Mouse (Mus musculus): ENCODE measurements around the gene Creb3l1. TPM values are rescaled to one million over a fixed set of nuclear protein-coding genes. Genes with fewer than 3 reads are reported as not detected.

Creb3l1 gene
- total RNA-seq, 2 experiments from 2014 or later: 4.0 to 4.6 TPM

DNA sequence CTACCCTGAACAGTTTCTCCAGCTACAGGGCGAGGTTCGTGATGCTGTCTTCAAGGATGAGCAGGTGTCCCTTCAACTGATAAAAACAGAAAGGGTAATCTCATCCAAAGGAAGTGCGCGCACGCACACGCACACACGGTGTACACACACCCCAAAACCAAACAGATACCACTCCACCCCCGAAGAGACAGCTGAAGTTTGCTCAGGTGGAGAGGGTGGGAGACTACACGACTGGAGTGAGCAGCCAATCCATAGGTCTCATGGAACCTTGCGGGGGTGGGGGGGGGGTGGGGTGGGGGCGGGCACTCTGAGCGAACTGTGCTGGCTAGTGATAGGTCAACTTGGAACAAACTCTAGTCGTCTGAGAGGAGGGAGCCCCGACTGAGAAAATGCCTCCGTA lies 17.2 kb upstream of the Creb3l1 start:
- DNase-seq (ENCODE audit: extremely low spot score in 1 of 2, low spot score in 1 of 2): no peak

DNA sequence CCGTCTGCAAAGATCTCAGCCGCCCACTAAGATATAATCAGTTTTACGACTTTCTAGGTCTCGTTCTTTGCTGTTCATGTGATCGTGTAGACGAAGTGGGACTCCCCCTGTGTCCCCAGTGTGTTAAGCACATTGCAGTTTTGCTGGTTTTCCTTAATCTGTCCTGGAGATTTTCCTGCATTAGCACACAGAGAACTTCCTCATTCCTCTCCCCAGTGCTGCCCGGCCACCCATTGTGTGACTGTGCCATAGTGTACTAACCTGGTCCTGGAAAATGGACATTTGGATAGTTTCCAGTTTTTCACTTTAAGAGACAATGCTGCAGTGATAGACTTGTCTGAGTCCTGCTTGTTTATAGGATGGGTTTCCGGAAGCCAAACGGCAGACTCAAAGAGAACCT lies 10.0 kb upstream of the Creb3l1 start:
- no peak for DNase-seq (ENCODE audit: extremely low spot score in 1 of 2, low spot score in 1 of 2)

DNA sequence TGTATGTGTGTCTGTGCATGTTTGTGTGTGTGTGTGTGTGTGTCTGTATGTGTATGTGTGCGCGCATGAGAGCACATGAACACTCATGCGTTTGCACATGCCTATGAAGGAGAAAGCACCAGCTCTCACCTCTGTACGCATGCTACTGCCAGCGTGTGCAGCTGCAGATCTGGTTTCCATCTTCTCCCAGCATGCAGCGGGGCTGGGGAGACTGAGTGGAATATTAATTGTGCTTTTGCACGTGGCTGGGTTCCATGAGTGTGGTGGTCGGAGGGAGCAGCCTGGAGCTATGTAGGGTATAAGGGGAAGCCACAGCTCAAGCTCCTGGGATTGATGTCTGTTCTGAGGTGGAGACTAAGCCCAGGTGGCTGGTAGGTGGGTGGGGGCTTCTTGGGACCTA lies 6.3 kb upstream of the Creb3l1 start:
- no peak for DNase-seq (ENCODE audit: extremely low spot score in 1 of 2, low spot score in 1 of 2)

DNA sequence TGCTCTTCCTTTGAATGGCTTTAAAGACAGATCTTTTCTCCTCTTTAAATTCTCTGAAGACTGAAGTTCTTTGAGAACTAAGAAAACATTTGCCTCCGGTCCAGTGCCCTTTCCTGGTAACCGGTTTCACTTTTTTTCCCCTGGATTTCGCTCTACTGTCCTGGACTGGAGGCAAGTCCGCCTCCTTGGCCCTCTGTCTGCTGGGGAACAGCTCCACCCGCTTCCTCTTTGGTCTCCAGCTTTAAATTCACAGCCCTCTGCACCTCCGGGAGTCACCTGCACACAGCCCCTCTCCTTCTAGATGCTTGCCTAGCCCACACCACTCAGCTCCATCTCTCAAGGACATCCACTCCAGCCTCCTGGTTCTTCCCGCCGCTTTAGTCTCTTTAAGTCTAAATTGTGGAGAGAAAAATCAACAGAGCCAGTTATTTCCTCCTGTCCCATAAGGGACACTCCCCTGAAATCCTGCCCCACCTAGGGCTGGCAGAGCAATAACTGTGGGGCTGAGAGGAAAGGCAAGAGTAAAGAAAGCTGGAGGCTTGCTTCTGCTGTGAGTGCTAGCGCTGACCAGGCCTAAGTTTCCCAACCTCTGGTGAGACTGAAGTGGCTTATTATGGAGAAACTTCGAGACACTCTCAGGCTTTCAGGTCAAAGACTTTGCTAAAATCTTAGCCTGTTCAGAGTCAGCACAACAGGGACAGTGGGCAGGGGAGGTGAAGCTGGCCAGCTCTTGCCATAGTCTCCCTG lies 5.3 kb upstream of the Creb3l1 start:
- DNase-seq (ENCODE audit: extremely low spot score in 1 of 2, low spot score in 1 of 2): no peak

DNA sequence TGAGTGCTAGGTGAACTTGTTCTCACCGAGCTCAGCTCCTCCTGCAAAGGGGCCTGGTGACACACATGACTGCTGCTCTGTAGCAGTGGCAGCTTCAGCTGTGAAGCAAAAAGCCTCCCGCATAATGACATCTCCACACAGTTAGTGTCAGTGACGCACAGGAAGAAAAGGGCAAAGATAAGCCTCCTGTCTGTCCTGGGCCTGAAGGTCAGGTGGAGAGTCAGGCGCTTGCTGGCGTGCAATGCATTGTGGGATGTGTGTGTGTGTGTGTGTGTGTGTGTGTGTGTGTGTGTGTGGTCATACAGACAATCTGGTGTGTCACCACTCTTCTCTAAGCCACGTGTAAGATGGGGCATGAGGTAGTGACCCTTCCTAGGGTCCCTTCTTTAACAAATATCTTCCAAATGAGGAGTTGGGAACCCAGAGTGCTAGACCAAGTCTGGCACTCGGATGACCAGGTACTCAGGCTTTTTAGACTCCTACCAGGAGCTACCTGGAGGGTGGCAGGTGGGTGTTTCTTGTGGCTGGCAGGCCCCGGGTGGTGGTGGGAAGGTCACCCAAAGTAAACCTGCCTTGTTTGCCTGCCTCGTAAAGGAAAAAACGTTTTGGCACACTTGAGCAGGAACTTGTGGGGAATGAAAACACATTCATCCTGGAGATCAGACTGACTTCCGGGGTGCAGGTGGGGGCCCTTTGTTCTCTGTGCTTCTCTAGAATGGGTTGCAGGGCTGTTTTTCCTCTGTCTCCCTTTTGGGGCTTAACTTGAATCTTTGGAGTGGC lies 3.7 kb upstream of the Creb3l1 start:
- DNase-seq (ENCODE audit: extremely low spot score in 1 of 2, low spot score in 1 of 2): no peak

DNA sequence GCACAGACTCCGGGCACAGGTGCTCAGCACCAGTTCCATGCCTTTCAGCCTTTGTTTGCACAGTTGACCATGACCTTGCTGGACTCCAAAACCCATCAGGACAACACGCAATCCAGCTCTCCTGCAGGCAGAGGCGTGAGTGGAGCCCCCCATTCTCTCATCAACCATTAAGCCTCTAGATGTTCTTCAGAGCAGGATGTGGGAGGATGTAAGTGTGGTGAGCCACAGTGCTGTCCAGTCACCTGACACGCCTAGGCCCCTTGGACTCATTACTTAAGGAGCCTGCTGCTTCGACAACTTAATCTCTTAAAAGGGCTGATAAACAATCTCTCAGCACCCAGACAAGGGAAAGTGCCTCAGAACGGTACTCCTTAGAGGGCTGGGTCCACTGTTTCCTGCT lies 1.7 kb upstream of the Creb3l1 start:
- DNase-seq (ENCODE audit: extremely low spot score in 1 of 2, low spot score in 1 of 2): no peak

DNA sequence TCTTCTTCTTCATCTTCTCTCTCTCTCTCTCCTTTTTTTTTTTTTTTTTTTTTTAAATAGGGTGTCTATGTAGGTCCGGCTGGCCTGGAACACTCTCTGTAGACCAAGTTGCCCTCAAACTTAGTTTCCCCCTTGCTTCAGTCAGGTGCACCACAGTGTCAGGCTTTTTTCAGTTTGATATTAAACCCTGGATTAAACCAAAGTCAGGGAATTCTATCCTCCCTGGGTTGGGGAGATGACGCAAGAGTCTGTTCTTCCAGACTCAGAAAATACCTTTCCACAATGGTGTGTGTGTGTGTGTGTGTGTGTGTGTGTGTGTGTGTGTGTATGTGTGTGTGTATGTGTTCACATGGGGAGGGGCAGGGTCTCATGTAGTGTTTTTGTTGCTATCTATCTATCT lies 900 bp upstream of the Creb3l1 start:
- DNase-seq (ENCODE audit: extremely low spot score in 1 of 2, low spot score in 1 of 2): no peak

DNA sequence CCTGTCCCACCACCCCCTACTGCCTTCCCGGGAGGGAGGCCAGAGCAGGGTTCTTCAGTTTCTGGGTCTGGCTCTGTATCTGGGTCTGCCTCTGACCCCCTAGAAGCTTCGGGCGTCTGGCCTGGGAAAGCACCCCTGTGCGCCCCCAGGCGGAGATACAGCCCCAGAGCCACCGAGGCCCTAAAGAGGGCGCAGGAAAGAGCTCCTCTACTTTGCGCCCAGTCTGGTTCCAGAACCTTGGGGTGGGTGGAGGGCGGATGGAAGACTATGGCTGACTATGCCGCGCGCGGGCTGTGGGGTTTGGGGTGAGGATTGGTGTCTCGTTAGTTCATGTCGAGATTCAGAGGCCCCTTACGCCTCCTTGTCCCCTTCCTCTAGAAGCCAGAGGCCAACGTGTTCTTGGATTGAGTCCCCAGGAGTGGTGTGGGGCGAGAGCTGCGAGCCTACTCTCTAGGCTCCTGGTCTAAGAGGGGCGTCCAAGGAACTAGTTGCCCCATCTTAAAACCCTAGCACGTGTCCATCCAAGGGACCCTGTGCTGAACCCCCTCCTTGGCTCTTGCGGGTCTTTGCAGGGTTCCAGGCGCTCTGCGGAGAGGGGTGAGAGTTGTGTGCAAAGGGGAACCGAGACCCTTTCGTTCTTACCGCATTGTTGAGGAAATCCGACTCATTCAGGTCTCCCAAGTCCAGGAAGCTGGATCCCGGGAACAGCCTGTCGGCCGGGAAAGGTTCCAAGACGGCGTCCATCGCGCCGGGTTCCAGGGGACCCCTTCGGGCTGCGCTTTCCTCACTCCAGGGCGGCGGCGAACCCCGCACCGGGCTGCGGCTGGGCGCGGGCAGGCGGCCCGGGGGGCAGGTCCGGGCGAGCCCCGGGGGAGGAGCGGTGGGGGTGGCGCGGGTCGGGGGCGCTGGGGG lies 684 bp downstream of the Creb3l1 start:
- peak in 1 of 2 experiments; percentile 31 for DNase-seq (ENCODE audit: extremely low spot score in 1 of 2, low spot score in 1 of 2)

DNA sequence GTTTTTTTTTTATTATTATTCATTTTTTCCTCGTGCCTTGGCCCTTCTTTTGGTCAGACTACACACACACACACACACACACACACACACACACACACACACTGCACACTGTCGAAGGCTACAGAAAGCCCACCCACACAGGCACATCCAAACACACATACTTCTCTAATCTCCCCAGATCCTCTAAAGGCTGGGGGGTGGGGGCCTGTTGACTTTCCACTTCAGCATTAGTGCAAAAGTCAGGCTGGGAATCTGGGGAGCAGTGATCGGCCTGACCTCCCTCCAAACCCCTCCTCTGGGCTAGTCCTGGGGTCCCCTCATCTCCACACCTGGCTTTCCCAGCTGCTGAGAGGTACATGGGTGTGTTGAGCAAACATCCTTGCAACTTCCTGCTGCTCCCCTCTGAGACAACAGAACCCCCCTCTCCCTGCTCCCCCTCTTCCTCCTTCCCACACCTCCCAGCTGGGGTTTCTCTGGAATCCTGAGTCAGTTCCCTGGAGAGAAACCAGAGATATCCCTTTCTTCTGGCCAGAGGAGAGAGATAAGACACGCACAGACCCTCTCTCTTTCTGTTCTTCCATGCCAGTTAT lies 3.5 kb downstream of the Creb3l1 start:
- DNase-seq (ENCODE audit: extremely low spot score in 1 of 2, low spot score in 1 of 2): no peak

DNA sequence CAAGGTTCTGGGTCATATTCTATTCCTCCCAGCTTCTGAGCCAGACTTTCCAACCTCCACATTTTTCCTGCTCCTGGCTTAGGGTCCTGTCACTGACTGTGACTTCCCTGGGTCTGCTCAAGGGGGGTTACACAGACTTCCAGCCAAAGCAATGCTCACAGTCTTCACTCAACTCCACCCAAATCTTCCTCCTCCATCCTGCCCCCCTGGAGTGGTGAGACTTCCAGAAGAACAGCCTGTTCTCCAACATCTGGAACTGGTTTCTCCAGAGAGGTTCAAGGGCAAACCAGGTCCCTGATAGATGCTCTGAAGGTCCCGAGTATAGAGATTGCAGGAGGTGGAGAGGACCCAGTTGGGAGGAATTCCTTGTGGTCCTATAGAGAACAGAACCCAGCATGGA lies 6.9 kb downstream of the Creb3l1 start:
- DNase-seq (ENCODE audit: extremely low spot score in 1 of 2, low spot score in 1 of 2): no peak

DNA sequence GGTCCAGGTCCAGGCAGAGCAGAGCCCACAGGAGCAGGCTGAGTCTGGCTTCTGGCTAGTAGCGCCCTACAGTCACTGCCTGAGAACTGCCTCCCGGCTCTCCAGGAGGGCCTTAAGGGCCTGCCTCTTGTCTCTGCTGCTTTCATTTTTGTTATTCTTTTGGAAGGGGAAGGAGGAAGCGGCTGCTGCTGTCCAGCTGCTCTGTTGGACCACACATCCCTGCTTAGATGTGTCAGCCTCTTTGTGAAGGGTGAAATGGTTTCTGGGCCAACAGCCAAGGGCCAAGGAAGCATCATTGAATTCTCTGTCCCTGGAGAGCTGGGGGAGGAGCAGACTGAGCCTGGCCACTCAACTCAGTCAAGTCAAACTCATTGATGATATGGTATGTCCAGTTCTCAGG lies 7.3 kb downstream of the Creb3l1 start:
- DNase-seq (ENCODE audit: extremely low spot score in 1 of 2, low spot score in 1 of 2): no peak

DNA sequence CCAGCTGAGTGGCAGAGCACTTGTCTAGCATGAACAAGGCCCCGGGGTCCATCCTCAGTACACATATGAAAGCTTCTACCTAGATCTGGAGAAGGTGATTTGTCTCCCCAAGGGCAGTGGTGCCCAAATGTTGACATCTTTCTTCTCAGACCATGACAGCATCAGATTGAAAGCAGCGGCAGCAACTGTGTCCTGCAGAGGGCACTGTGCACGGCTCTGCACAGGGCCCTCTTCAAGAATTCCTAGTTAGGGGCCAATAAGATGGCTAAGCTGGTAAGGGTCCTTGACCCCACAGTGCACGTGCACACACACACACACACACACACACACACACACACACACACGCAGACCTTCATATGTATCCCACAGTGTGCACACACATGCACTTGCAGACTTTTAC lies 9.4 kb downstream of the Creb3l1 start:
- DNase-seq (ENCODE audit: extremely low spot score in 1 of 2, low spot score in 1 of 2): no peak

DNA sequence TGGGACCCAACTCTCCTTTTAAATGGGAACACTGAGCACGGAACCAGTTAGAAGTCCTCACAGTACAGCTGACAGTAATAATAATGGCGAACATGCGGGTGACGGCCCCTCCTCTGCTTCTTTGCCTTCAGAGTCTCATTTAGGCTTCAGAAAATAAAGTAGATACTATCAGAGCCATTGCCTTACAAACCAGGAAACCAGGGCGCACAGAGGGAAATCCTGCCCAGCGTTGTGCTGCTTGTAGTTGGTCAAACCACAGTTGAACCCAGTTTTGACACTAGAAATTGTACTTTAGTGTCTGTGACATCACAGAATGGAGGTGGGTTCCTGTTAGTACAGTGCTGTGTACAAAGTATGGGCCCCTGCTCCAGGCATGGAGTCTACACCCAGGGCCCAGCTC lies 10.1 kb downstream of the Creb3l1 start:
- DNase-seq (ENCODE audit: extremely low spot score in 1 of 2, low spot score in 1 of 2): no peak

DNA sequence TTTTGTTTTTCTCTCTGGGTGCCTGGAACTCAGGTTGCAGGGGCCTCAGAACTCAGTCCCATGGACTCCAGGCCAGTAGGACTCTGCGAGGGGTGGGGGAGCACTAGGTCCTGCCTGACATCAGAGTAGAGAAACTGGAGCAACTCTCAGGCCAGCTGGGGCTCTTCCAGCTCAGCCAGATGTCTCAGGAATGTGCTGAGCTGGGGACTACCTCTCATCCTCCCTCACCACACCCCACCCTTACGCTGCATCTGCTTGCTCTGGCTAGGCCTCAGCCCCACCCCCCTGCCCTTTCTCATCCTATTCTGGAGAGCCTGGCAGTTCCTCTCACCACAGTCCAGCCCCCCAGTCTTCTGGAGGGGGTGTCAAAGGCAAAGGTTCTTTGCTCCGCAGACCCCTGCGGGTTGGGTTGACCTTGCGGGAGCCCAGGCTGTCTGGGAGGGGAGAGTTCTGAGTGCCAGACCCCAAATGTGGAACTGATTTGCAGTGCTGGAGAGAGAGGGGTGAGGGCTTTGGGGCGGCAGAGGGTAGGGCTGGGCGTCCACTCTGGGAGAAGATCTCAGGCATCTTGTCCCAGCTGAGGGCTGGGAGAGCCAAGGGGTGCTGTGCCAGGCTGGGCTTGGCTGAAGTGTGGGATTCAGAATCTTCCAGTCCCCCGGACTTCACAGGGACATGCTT lies 11.4 kb downstream of the Creb3l1 start:
- DNase-seq (ENCODE audit: extremely low spot score in 1 of 2, low spot score in 1 of 2): no peak

DNA sequence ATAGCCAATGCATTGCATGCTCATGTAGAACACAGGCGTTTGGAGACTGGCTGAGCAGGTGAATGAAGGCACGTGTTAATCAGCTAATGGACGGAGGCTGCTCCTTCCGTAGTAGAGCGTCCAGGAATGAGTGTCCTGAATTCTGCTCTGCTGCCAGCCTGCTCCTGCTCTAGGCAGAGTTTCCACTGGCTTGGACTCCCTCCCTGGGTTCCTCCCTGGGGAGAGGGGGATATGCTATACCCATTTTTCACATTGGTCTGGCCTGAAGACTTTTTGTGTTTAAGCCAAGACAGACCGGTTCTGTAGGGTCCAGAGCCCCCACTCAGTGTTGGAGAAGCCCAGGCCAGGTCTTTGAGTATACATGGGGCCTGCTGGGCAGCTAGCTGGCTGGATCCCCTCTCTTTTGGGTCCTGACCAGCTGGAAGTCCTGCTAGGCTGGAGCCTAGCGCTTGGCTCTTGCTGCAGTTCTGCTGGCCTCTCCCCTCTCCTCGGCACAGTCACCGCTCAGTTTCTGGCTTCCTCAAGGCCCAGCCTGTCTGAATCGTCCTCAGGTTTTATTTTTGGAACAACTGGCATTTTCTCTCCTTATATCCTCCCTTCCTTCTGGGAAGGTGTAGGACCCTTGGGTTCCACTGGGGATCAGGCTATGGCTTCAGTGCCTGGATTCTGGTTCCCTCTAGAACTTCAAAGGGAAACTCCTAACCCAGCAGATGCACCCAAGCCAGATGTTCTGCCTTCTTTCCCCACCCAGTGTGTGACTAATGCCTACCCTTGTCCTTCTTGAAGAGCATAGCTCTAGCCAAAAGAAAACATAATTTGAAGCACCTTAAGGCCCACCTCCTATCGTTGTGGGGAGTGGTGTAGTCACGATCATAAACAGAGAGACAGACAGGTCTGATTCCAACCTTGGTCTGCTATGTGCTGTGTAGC lies 12.6 kb downstream of the Creb3l1 start:
- DNase-seq (ENCODE audit: extremely low spot score in 1 of 2, low spot score in 1 of 2): no peak

DNA sequence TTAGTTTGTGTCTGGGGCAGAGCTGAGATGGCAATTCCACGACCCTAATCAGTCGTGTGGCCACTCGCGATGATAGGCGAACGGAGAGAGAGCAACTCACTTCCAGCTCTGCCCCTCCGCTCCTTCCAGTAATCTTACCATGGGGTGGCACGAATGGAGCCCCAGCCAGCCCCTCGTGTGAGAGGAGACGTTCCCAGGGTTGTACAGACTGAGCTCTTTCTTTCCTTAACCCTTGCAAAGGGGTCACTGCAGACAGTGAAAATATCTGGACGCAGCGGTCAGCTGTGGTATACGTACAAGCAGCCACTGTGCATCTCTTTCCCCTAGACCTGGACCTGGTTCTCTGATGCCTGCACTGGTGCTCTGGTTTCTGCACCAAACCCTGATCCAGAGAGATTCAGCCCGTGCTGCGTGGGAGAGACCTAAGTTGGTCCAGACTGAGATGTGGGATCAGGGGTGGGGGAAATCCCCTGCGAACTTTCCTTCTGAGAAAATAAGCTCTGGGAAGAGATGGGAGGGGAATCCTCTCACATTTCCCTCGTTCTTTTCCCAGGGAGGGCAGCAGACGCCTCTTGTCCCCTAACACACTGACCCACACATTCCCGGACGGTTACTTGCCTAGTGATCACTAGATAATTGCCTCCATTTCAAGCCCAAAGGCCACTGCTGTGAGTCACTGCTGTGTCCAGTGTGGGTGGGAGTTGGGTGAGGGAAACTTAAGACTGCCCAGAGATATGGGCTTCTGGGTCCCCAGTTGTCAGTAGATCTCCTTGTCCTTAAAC lies 15.5 kb downstream of the Creb3l1 start:
- DNase-seq (ENCODE audit: extremely low spot score in 1 of 2, low spot score in 1 of 2): no peak

DNA sequence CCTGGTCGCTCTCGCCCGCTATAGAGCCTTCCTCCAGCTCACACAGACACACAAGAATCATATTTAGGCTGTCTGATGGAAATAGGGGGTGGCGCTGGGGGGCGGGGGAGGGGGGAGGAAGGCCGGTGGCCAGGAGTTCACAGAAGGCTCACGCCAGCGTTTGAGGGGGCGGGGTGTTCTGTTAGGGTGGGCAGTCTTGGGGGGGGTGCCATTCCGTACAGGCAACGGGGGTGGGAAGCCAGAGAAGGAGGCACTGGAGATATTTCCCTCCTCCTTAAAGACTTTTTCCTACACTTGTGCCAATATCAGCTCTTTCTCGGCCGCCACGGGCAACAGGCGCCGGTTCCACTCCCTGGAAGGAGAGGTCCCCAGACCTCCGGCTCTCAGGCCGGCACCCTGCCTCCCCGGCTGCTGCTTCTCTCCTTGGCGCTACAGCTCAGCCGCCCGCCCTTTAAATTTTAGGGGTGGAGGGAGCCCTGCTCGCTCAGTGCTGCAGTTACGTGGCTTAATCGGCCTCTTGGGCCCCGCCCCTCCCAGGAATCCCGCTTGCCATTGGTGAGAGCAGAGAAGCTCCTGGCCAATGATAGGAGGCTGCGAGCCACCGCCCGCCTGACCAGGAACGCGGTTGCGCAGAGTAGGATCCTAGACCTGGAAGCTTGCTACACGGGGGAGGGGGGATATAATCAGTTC lies 16.2 kb downstream of the Creb3l1 start:
- peak; percentile 87 to 89 for DNase-seq (ENCODE audit: extremely low spot score in 1 of 2, low spot score in 1 of 2)
